Mouse (Mus musculus): ENCODE measurements at regions not wholly inside any gene's neighbourhood (a gene's known extent, or its start where the extent isn't known, plus 50 kb on each side); places are given as distances from the start of the nearest gene placed in this dataset.

DNA sequence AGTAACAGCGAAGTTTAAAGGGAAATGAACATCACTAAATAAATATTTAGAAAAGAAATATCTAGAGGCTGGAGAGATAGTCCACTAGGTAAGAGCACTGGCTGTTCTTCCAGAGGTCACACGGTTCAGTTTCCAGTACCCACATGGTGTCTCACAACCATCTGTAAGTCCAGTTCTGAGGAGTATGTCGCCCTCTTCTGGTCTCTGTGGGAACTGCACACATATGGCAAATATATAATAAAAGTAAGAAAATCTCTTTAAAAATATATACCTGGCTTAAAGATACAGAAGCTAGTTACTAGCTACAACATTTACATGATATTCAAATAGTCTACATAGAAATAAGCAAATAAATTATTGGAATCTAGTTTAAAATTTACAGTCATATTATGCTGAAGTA lies 101.4 kb upstream of the Supt20 start:
- H3K27me3 ChIP-seq (replicated peaks) = no peaks in the 10 kb centered on the region
- no peak overlapping the region for H3K4me3 ChIP-seq (replicated peaks in 1 of 3; ENCODE audit: low read depth in 2 of 3, low read length in 2 of 3, poor library complexity in 1 of 3)
- peaks cover 6% of the 10 kb centered on the region for H3K9me3 ChIP-seq (replicated peaks; ENCODE audit: low read length)
- dilution Hi-C loops (cut with MboI; ENCODE audit: extremely low pct_ligation_motif_present, extremely low pct_unique_long_range_greater_than_20kb, low sequenced_read_pairs) (no loop called here), in situ Hi-C loops (cut with MboI; ENCODE audit: low pct_ligation_motif_present, low pct_unique_long_range_greater_than_20kb, low sequenced_read_pairs) (no loop called here)
- no peak overlapping the region for H3K4me2 ChIP-seq (ENCODE audit: insufficient read depth, low read depth, poor library complexity, severe bottlenecking)
- no peak overlapping the region for H3K27ac ChIP-seq (ENCODE audit: insufficient read depth, low read depth)
- H3K9ac ChIP-seq (ENCODE audit: insufficient read depth, low read depth) = no peak overlapping the region
- peak; percentile 37 for DNase-seq (ENCODE audit: extremely low read depth)
- no peaks in the 10 kb centered on the region for H3K36me3 ChIP-seq (replicated peaks in 1 of 2; ENCODE audit: control insufficient read depth in 1 of 2, insufficient read depth in 1 of 2, low read length in 1 of 2)
- TF ChIP-seq CHD1 (IDR thresholded peaks at IDR 0.05; ENCODE audit: low read depth, low read length) (no peak), CTCF (conservative IDR thresholded peaks at IDR 0.05 in 1 of 2, IDR thresholded peaks at IDR 0.05 in 1 of 2; ENCODE audit: low read depth in 2 of 2, low read length in 2 of 2) (peak; percentile 50 to 54)
- peaks cover 11 to 54% of the 10 kb centered on the region in 2 experiments for H3K4me1 ChIP-seq (ENCODE audit: control insufficient read depth in 1 of 2, insufficient read depth in 2 of 2)
- no peaks in the 10 kb centered on the region for H3K79me2 ChIP-seq (replicated peaks; ENCODE audit: control insufficient read depth, extremely low read depth, insufficient read depth, poor library complexity, severe bottlenecking)

DNA sequence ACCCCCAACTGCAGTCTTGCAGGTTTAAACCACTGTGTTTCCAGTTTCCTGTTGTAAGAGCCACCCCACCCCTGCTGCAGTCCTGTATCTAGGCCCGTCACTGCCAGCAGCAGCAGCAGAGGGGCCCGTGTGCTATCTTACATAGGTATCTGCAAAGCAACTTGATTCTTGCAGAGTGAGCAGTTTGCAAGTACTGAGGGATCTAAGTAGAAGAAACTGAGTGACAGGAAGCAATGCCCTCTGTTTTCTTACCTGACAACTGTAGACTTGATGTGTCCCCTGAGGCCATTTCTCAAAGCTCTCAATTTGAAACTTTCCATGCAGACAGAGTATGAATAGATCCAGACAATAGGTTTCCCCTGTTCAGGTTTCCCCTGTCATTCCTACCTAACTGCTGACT lies 100.5 kb upstream of the Supt20 start:
- TF ChIP-seq MAFK (IDR thresholded peaks at IDR 0.05; ENCODE audit: insufficient replicate concordance, low read length) (0 out of 2 replicates have a peak, but pooled peaks have one; percentile 34), USF1 (IDR thresholded peaks at IDR 0.05; ENCODE audit: low read depth, low read length) (no peak), ETS1 (conservative IDR thresholded peaks at IDR 0.05; ENCODE audit: low read depth, low read length) (peak; percentile 37; the same call in 1 of the 2 replicates), MAZ (IDR thresholded peaks at IDR 0.05; ENCODE audit: low read depth, low read length) (0 out of 2 replicates have a peak, but pooled peaks have one; percentile 30), EP300 (IDR thresholded peaks at IDR 0.05; ENCODE audit: low read length) (peak; percentile 63; the same call in 1 of the 2 replicates), ELF1 (IDR thresholded peaks at IDR 0.05; ENCODE audit: low read depth, low read length) (no peak), GABPA (IDR thresholded peaks at IDR 0.05; ENCODE audit: insufficient replicate concordance, low read depth, low read length) (no peak), SIN3A (IDR thresholded peaks at IDR 0.05; ENCODE audit: low read length) (0 out of 2 replicates have a peak, but pooled peaks have one; percentile 37)
- dilution Hi-C loops (cut with MboI; ENCODE audit: extremely low pct_ligation_motif_present, extremely low pct_unique_long_range_greater_than_20kb, low sequenced_read_pairs) = no loop called here
- Histone ChIP-seq H3K79me2 (replicated peaks; ENCODE audit: control insufficient read depth, extremely low read depth, insufficient read depth, poor library complexity, severe bottlenecking) (no peaks in the 10 kb centered on the region), H3K9ac (ENCODE audit: insufficient read depth, low read depth) (no peak overlapping the region), H3K27ac (ENCODE audit: insufficient read depth, low read depth) (no peak overlapping the region; the same call in 1 of the 2 replicates), H3K36me3 (replicated peaks in 1 of 2; ENCODE audit: control insufficient read depth in 1 of 2, insufficient read depth in 1 of 2, low read length in 1 of 2) (no peaks in the 10 kb centered on the region), H3K9me3 (replicated peaks; ENCODE audit: low read length) (peaks cover 6% of the 10 kb centered on the region), H3K4me2 (ENCODE audit: insufficient read depth, low read depth, poor library complexity, severe bottlenecking) (no peak overlapping the region), H3K4me3 (replicated peaks in 1 of 3; ENCODE audit: low read depth in 2 of 3, low read length in 2 of 3, poor library complexity in 1 of 3) (no peak overlapping the region), H3K27me3 (replicated peaks) (no peaks in the 10 kb centered on the region), H3K4me1 (ENCODE audit: control insufficient read depth in 1 of 2, insufficient read depth in 2 of 2) (peaks cover 13 to 49% of the 10 kb centered on the region in 2 experiments)
- DNase-seq (ENCODE audit: extremely low read depth) = peak; percentile 44
- in situ Hi-C loops (cut with MboI; ENCODE audit: low pct_ligation_motif_present, low pct_unique_long_range_greater_than_20kb, low sequenced_read_pairs) = no loop called here

DNA sequence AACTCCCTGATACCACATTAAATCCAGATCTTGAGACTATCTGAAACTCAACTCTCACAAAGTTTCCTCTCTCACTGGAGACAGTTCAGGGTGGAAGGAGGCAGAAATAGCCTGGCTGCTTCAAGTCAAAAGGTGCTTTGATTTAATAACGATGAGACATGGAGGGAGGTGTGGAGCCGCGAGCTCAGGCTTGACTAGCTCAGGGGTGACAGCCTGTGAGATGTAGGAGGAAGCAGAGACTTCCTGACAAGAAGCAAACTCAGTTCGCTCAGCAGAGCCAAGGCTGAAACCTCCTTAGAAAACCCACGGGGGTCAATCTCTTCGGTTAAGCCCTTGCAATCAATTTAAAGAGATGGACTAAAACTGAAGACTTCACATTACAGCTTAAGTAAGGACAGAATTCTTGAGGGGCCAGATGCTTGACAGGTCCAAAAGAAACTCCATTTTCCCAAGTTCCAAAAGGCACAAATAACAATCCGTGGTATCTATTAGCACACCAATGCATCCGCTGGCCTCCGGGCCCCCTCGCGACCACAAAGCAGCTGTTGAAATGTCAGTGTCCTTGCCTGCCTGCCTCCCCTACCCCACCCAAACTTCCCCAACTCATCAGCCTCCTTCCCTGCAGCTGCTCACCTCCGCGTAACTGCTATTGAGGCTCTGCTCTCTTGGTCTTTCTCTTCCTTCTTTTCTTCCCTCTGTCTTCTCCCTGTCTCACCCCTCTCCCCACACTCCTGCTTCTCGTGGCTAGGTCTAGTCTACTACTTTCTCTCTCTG lies 99.8 kb upstream of the Supt20 start:
- H3K4me3 ChIP-seq (replicated peaks in 1 of 3; ENCODE audit: low read depth in 2 of 3, low read length in 2 of 3, poor library complexity in 1 of 3) = peak overlapping the region in 1 of 3 experiments; percentile 17
- dilution Hi-C loops (cut with MboI; ENCODE audit: extremely low pct_ligation_motif_present, extremely low pct_unique_long_range_greater_than_20kb, low sequenced_read_pairs) = no loop called here
- in situ Hi-C loops (cut with MboI; ENCODE audit: low pct_ligation_motif_present, low pct_unique_long_range_greater_than_20kb, low sequenced_read_pairs) = no loop called here
- no peak overlapping the region for H3K4me2 ChIP-seq (ENCODE audit: insufficient read depth, low read depth, poor library complexity, severe bottlenecking)
- H3K36me3 ChIP-seq (replicated peaks in 1 of 2; ENCODE audit: control insufficient read depth in 1 of 2, insufficient read depth in 1 of 2, low read length in 1 of 2) = no peaks in the 10 kb centered on the region
- no peak overlapping the region; the same call in 1 of the 2 replicates for H3K9ac ChIP-seq (ENCODE audit: insufficient read depth, low read depth)
- no peak overlapping the region for H3K27ac ChIP-seq (ENCODE audit: insufficient read depth, low read depth)
- H3K27me3 ChIP-seq (replicated peaks) = no peaks in the 10 kb centered on the region
- TF ChIP-seq BHLHE40 (IDR thresholded peaks at IDR 0.05; ENCODE audit: low read depth, low read length) = no peak
- TF ChIP-seq NELFE (IDR thresholded peaks at IDR 0.05; ENCODE audit: low read depth, low read length) = no peak
- 0 out of 2 replicates have a peak, but pooled peaks have one; percentile 21 for TF ChIP-seq ETS1 (conservative IDR thresholded peaks at IDR 0.05; ENCODE audit: low read depth, low read length)
- no peaks in the 10 kb centered on the region for H3K79me2 ChIP-seq (replicated peaks; ENCODE audit: control insufficient read depth, extremely low read depth, insufficient read depth, poor library complexity, severe bottlenecking)
- H3K4me1 ChIP-seq (ENCODE audit: control insufficient read depth in 1 of 2, insufficient read depth in 2 of 2) = peaks cover 13 to 44% of the 10 kb centered on the region in 2 experiments
- H3K9me3 ChIP-seq (replicated peaks; ENCODE audit: low read length) = peaks cover 6% of the 10 kb centered on the region
- peak; percentile 27 for DNase-seq (ENCODE audit: extremely low read depth)

Measured in CH12.LX (cell line).